Mouse (Mus musculus): ENCODE data around the gene Zfp239. TPM values are rescaled to one million over a fixed set of nuclear protein-coding genes. Genes with fewer than 3 reads are reported as not detected.
"Not testable (repeated sequence)": the region's sequence is repeated elsewhere in the genome, so short reads cannot be mapped to it uniquely, and the experiment has no call there.

Gene Zfp239
- total and polyA plus RNA-seq, 2 experiments from 2014 or later: 13.6 to 22.1 TPM

DNA sequence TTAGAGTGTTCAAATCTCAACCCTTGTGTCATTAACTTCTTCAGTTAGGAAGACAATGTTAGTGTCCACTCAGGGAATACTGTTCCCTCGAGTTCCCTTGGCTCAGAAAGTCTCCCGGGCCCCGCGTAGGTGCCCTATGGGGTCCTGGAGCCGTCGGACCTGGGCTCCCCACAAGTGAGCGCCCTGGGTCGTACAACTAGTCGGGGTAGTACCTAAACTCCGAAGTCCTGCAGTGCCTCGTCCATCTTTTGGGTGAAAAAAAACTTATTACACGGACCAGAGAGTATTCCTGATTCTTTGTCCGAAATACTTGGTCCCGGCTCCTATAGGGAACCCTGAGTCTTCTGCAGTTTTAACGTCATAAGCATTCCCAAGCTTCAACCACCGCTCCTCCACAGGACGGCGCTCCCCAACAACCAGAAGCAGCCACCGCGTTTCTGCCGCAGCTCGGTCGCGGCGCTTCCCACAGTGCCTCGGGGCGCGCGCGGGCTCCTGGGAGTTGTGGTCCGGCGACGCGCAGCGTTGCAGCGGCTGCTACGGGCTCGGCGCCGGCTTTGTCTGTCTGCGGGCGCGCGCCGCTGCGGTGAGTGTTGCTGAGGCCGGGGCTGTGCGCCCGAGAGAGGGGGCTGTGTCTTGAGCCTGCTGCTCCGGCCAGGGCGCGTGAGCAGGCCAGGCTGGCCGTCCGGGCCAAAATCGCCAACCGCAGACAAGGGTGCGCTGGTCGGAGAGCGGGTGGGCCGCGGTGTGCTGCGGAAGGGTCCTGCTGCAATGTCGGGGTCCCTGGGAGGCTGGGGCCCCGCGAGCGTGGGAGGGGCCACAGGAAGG lies 21.0 kb upstream of the Zfp239 start, which contains the start of gene Zfp637:
Gene Zfp637, plus strand, starts transcription at position 495 of the 825 bp plus-strand sequence.
- Histone ChIP-seq H3K9ac (replicated peaks; ENCODE audit: low read length) (peak within 1 kb of the TSS; percentile 98), H3K36me3 (ENCODE audit: insufficient read depth, low read length) (peaks cover 24% of the 10 kb centered on the region), H3K27ac (peak within 1 kb of the TSS; percentile 96), H3K4me3 (ENCODE audit: low read length) (peak within 1 kb of the TSS; percentile 83), H3K4me2 (ENCODE audit: low read depth, low read length) (peak within 1 kb of the TSS; percentile 82), H3K9me3 (ENCODE audit: low read length) (no peaks in the 10 kb centered on the region), H3K27me3 (ENCODE audit: insufficient read depth, low read length) (no peaks in the 10 kb centered on the region), H3K4me1 (ENCODE audit: insufficient read depth, low read length) (peaks cover 10% of the 10 kb centered on the region; the same call in 1 of the 2 replicates)
- peak; percentile 64 for TF ChIP-seq CTCF (IDR thresholded peaks at IDR 0.05; ENCODE audit: low read depth)
- ATAC-seq: peak; percentile 99
- peak; percentile 98 for DNase-seq (ENCODE audit: low spot score)
- under 1% methylated on average over 66 of the region's 66 CpGs for WGBS

DNA sequence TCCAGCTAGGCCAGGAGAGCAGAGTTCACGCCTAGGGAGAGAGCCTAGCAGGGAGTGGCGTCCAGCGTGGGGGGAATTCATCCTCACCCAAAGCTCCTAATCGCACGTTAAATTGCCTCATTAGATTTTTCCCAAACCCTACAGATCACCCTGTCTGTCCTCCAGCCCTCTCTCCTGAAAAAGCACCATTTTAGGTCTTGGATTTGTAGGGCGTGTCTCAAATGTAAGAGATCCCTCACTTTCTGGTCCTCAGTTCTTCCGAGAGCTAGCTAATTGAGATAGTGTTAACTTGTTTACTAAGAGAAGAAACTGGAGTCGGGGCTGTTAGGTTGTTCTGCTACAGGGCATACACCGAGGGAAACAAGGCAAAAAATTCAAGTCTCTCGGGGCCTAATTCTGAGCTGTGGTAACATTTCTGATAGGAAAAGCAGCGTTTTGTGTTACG lies 20.4 kb upstream of the Zfp239 start:
- no peaks in the 10 kb centered on the region for H3K27me3 ChIP-seq (ENCODE audit: insufficient read depth, low read length)
- H3K36me3 ChIP-seq (ENCODE audit: insufficient read depth, low read length): peaks cover 27% of the 10 kb centered on the region
- H3K4me3 ChIP-seq (ENCODE audit: low read length): peak overlapping the region; percentile 83
- DNase-seq (ENCODE audit: low spot score) (peak; percentile 29), ATAC-seq (no peak)
- no peaks in the 10 kb centered on the region for H3K9me3 ChIP-seq (ENCODE audit: low read length)
- WGBS: 12% methylated on average over 12 of the region's 12 CpGs
- peaks cover 10% of the 10 kb centered on the region; the same call in 1 of the 2 replicates for H3K4me1 ChIP-seq (ENCODE audit: insufficient read depth, low read length)
- H3K27ac ChIP-seq: peak overlapping the region; percentile 96
- TF ChIP-seq CTCF (IDR thresholded peaks at IDR 0.05; ENCODE audit: low read depth): no peak
- H3K9ac ChIP-seq (replicated peaks; ENCODE audit: low read length): peak overlapping the region; percentile 98
- H3K4me2 ChIP-seq (ENCODE audit: low read depth, low read length): peak overlapping the region; percentile 82

DNA sequence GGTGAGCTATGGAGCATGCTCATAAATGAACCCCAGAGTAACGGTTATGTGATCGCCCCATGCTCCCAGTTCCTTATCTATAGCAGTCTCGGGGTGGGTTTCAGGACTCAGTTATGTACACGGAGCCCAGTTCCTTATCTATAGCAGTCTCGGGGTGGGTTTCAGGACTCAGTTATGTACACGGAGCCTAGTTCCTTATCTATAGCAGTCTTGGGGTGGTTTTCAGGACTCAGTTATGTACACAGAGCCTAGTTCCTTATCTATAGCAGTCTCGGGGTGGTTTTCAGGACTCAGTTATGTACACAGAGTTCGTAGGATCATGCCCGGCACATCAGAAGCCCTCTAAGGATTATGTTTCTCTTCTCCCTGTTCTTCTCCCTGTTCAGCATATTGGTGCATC lies 17.3 kb upstream of the Zfp239 start:
- Histone ChIP-seq H3K9ac (replicated peaks; ENCODE audit: low read length) (no peak overlapping the region), H3K4me2 (ENCODE audit: low read depth, low read length) (no peak overlapping the region), H3K9me3 (ENCODE audit: low read length) (no peaks in the 10 kb centered on the region), H3K4me3 (ENCODE audit: low read length) (no peak overlapping the region), H3K4me1 (ENCODE audit: insufficient read depth, low read length) (peaks cover 10% of the 10 kb centered on the region; the same call in 1 of the 2 replicates), H3K27ac (no peak overlapping the region), H3K27me3 (ENCODE audit: insufficient read depth, low read length) (no peaks in the 10 kb centered on the region), H3K36me3 (ENCODE audit: insufficient read depth, low read length) (peaks cover 37% of the 10 kb centered on the region)
- WGBS: 98% methylated on average over 9 of the region's 9 CpGs
- DNase-seq (ENCODE audit: low spot score): no peak
- no peak for ATAC-seq
- no peak for TF ChIP-seq CTCF (IDR thresholded peaks at IDR 0.05; ENCODE audit: low read depth)

DNA sequence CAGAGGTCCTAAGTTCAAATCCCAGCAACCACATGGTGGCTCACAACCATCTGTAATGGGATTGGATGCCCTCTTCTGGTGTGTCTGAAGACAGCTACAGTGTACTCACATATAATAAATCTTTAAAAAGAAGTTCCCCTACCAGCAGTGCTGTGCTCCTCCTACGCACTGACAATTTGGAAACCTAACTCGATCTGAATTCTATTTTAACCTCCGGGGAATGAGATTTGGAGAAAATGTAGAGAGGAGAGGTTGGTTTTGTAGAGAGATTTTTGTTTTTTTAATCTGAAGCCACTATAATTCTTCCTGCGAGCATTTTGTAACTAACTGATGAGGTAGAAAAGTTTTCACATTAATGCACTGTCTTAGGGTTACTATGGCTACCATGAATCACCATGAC lies 15.2 kb upstream of the Zfp239 start:
- not testable (repeated sequence) for DNase-seq (ENCODE audit: low spot score); H3K9ac ChIP-seq (replicated peaks; ENCODE audit: low read length); ATAC-seq; H3K27ac ChIP-seq; H3K4me3 ChIP-seq (ENCODE audit: low read length); H3K4me2 ChIP-seq (ENCODE audit: low read depth, low read length); H3K9me3 ChIP-seq (ENCODE audit: low read length); H3K27me3 ChIP-seq (ENCODE audit: insufficient read depth, low read length); H3K4me1 ChIP-seq (ENCODE audit: insufficient read depth, low read length)
- peaks cover 37% of the 10 kb centered on the region for H3K36me3 ChIP-seq (ENCODE audit: insufficient read depth, low read length)
- 91% methylated on average over 4 of the region's 4 CpGs for WGBS

DNA sequence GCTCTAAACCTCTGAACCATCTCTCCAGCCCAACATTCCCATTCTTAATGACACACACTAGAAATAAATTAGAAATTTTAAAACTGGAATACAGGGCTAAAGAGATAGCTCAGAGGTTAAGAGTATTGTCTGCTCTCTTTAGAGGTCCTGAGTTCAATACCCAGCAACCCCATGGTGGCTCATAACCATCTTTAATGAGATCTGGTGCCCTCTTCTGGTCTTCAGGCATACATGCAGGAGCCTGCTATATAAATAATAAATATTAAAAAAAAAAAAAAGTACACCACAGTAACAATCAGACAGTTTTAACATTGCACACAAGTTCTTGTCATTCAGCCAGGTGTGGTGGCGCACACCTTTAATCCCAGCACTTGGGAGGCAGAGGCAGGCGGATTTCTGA lies 14.1 kb upstream of the Zfp239 start:
- WGBS: 98% methylated on average over 2 of the region's 2 CpGs

DNA sequence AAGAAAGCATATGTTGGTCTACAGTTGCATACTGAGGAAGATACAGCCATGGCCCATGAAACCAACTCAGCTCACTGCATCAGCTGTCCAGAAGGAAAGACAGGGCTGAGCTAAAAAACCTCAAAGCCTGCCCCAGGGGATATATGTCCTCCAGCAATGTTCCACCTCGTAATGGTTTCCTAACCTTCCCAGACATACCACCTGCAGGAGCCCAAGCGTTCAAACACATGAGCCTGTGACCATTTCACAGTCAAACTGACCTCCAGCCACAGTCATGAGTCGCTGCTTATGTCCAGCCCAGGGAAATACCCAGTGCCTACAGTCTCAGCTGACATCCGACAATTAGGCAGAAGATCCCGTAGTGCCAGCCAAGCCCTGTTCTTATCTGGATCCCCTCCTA lies 13.3 kb upstream of the Zfp239 start:
- Histone ChIP-seq H3K27ac (no peak overlapping the region), H3K4me1 (ENCODE audit: insufficient read depth, low read length) (no peaks in the 10 kb centered on the region), H3K4me2 (ENCODE audit: low read depth, low read length) (no peak overlapping the region), H3K9me3 (ENCODE audit: low read length) (no peaks in the 10 kb centered on the region), H3K36me3 (ENCODE audit: insufficient read depth, low read length) (peaks cover 33% of the 10 kb centered on the region), H3K27me3 (ENCODE audit: insufficient read depth, low read length) (no peaks in the 10 kb centered on the region), H3K4me3 (ENCODE audit: low read length) (no peak overlapping the region), H3K9ac (replicated peaks; ENCODE audit: low read length) (no peak overlapping the region)
- TF ChIP-seq CTCF (IDR thresholded peaks at IDR 0.05; ENCODE audit: low read depth): no peak
- no peak for DNase-seq (ENCODE audit: low spot score)
- no peak for ATAC-seq
- 91% methylated on average over 5 of the region's 5 CpGs for WGBS

More for the DNA sequence above, 14.1 kb upstream of the Zfp239 start:
- Histone ChIP-seq H3K36me3 (ENCODE audit: insufficient read depth, low read length) (peaks cover 37% of the 10 kb centered on the region), H3K27me3 (ENCODE audit: insufficient read depth, low read length) (no peaks in the 10 kb centered on the region), H3K4me1 (ENCODE audit: insufficient read depth, low read length) (no peaks in the 10 kb centered on the region), H3K9me3 (ENCODE audit: low read length) (no peaks in the 10 kb centered on the region), H3K4me3 (ENCODE audit: low read length) (no peak overlapping the region), H3K27ac (no peak overlapping the region), H3K9ac (replicated peaks; ENCODE audit: low read length) (no peak overlapping the region), H3K4me2 (ENCODE audit: low read depth, low read length) (no peak overlapping the region)
- no peak for ATAC-seq
- TF ChIP-seq CTCF (IDR thresholded peaks at IDR 0.05; ENCODE audit: low read depth): no peak
- DNase-seq (ENCODE audit: low spot score): no peak

DNA sequence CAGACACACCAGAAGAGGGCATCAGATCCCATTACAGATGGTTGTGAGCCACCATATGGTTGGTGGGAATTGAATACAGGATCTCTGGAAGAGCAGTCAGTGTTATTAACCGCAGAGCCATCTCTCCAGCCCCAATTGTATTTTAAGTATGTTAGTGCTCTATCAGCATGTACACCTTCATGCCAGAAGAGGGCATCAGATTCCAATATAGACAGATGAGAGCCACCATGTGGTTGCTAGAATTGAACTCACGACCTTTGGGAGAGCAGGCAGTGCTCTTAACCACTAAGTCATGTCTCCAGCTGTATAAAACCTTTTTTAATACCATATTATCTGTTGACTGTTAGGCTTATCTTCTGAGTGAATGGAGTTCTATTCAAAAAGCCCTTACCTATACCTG lies 10.2 kb upstream of the Zfp239 start:
- H3K36me3 ChIP-seq (ENCODE audit: insufficient read depth, low read length): peaks cover 10% of the 10 kb centered on the region; the same call in 1 of the 2 replicates
- DNase-seq (ENCODE audit: low spot score) (no peak), ATAC-seq (no peak)
- H3K9me3 ChIP-seq (ENCODE audit: low read length): no peaks in the 10 kb centered on the region
- 52% methylated on average over 2 of the region's 2 CpGs for WGBS
- H3K4me2 ChIP-seq (ENCODE audit: low read depth, low read length): no peak overlapping the region
- H3K27me3 ChIP-seq (ENCODE audit: insufficient read depth, low read length): no peaks in the 10 kb centered on the region
- peak; percentile 31; the same call in 1 of the 2 replicates for TF ChIP-seq CTCF (IDR thresholded peaks at IDR 0.05; ENCODE audit: low read depth)
- no peak overlapping the region for H3K4me3 ChIP-seq (ENCODE audit: low read length)
- no peak overlapping the region for H3K9ac ChIP-seq (replicated peaks; ENCODE audit: low read length)
- no peak overlapping the region for H3K27ac ChIP-seq
- H3K4me1 ChIP-seq (ENCODE audit: insufficient read depth, low read length): no peaks in the 10 kb centered on the region
